Mouse (Mus musculus): ENCODE data around the gene Clmp.

DNA sequence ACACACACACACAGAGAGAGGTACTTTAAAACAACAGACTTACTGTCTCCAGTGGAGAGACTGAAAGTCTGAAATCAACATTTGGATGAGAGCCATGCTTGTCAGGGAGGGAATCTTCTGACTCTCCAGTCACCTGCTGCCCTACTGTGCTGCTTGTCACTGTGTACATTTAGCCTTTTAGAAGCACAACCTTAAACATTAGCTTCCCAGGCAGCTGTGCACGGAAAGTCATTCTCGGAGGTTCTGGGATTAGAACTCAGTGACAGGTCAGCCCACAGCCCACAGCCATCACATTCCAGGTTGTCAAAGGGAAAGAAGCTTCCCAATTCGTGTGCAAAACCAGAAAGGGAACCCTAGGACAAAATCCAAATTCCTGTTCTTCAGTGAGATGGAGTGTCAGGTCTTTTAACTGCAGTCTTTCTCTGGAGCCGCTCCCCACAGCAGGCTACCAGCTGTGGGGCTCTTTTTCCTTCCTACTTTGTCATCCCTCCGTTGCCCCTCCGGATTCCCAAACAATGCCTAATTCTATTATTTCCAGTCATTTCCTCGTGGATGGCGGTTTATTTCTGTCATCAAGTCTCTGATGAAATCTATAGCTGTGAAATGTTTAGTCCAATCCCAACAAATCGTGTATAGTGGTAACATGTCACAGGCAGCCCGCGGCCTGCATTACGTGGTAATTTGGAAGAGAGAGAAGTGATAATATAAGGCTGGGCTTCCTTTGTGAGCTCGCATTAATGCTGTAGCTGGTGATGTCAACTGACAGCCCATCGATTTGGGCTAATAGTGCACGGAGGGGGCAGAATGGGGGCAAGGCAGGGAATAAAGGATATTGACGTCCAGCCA lies 122.5 kb downstream of the Clmp start:
- TF ChIP-seq POLR2A (IDR thresholded peaks at IDR 0.05; ENCODE audit: insufficient read depth, low read length) (no peak), EP300 (IDR thresholded peaks at IDR 0.05; ENCODE audit: insufficient read depth, low read depth, low read length) (no peak), CTCF (IDR thresholded peaks at IDR 0.05; ENCODE audit: low read depth, low read length) (no peak)

Measured in ES-Bruce4 (cell line).